Mouse (Mus musculus) splenic B cell, adult 2 months (primary cell): ENCODE measurements at regions not wholly inside any gene's neighbourhood (a gene's known extent, or its start where the extent isn't known, plus 50 kb on each side); places are given as distances from the start of the nearest gene placed in this dataset.

Experiments
- DNase-seq: peaks from one replicate; pipeline ENCODE4 v3.0.0-alpha.2; 2011; ENCODE audit warnings: low read depth, low spot score
- H3K27me3 ChIP-seq: 2 replicates; pipeline ENCODE4 v1.6.1; 2012; ENCODE audit warnings: mild to moderate bottlenecking, low read length, moderate library complexity, mixed read lengths; ENCODE audit not compliant: control insufficient read depth, poor library complexity, insufficient read depth, severe bottlenecking
- H3K36me3 ChIP-seq: 2 replicates; pipeline ENCODE4 v1.6.1; 2012; ENCODE audit warnings: mild to moderate bottlenecking, low read length, moderate library complexity, mixed read lengths; ENCODE audit not compliant: control insufficient read depth, poor library complexity, insufficient read depth, severe bottlenecking

GRCm38 (mm10) chr9:9606322-9606721 lies 367.4 kb upstream of the Arhgap42 start:
- no peaks in the 10 kb centered on the region for H3K36me3 ChIP-seq
- no peak for DNase-seq
- no peaks in the 10 kb centered on the region for H3K27me3 ChIP-seq

GRCm38 (mm10) chr9:9591263-9591662 lies 352.4 kb upstream of the Arhgap42 start:
- H3K27me3 ChIP-seq = no peaks in the 10 kb centered on the region
- H3K36me3 ChIP-seq = no peaks in the 10 kb centered on the region

GRCm38 (mm10) chr9:9583011-9583605 lies 344.2 kb upstream of the Arhgap42 start:
- H3K36me3 ChIP-seq = no peaks in the 10 kb centered on the region
- DNase-seq = no peak
- no peaks in the 10 kb centered on the region for H3K27me3 ChIP-seq

More at GRCm38 (mm10) chr9:9591263-9591662, 352.4 kb upstream of the Arhgap42 start:
- no peak for DNase-seq

- Histone ChIP-seq H3K27me3 (no peaks in the 10 kb centered on the region), H3K36me3 (no peaks in the 10 kb centered on the region)
- no peak for DNase-seq
Measured at GRCm38 (mm10) chr9:9582301-9583010, 343.6 kb upstream of the Arhgap42 start.

GRCm38 (mm10) chr9:9568040-9568649 lies 329.2 kb upstream of the Arhgap42 start:
- no peak for DNase-seq
- no peaks in the 10 kb centered on the region for H3K36me3 ChIP-seq

GRCm38 (mm10) chr9:9564551-9564950 lies 325.6 kb upstream of the Arhgap42 start:
- DNase-seq = no peak

More at GRCm38 (mm10) chr9:9568040-9568649, 329.2 kb upstream of the Arhgap42 start:
- H3K27me3 ChIP-seq = no peaks in the 10 kb centered on the region

GRCm38 (mm10) chr9:9548657-9549056 lies 309.8 kb upstream of the Arhgap42 start:
- DNase-seq = no peak
- no peaks in the 10 kb centered on the region for H3K27me3 ChIP-seq
- H3K36me3 ChIP-seq = no peaks in the 10 kb centered on the region

More at GRCm38 (mm10) chr9:9564551-9564950, 325.6 kb upstream of the Arhgap42 start:
- H3K27me3 ChIP-seq = no peaks in the 10 kb centered on the region
- H3K36me3 ChIP-seq = no peaks in the 10 kb centered on the region

- Histone ChIP-seq H3K36me3 (no peaks in the 10 kb centered on the region), H3K27me3 (no peaks in the 10 kb centered on the region)
- no peak for DNase-seq
Measured at GRCm38 (mm10) chr9:9547570-9547969, 308.7 kb upstream of the Arhgap42 start.

- DNase-seq = no peak
- Histone ChIP-seq H3K27me3 (no peaks in the 10 kb centered on the region), H3K36me3 (no peaks in the 10 kb centered on the region)
Measured at GRCm38 (mm10) chr9:9547121-9547520, 308.2 kb upstream of the Arhgap42 start.

- Histone ChIP-seq H3K36me3 (no peaks in the 10 kb centered on the region), H3K27me3 (no peaks in the 10 kb centered on the region)
- DNase-seq = no peak
Measured at GRCm38 (mm10) chr9:9500345-9500744, 261.4 kb upstream of the Arhgap42 start.

- Histone ChIP-seq H3K27me3 (no peaks in the 10 kb centered on the region), H3K36me3 (no peaks in the 10 kb centered on the region)
- DNase-seq = no peak
Measured at GRCm38 (mm10) chr9:9493594-9494182, 254.8 kb upstream of the Arhgap42 start.

- no peak for DNase-seq
- Histone ChIP-seq H3K36me3 (no peaks in the 10 kb centered on the region), H3K27me3 (no peaks in the 10 kb centered on the region)
Measured at GRCm38 (mm10) chr9:9477145-9477544, 238.2 kb upstream of the Arhgap42 start.

GRCm38 (mm10) chr9:9475009-9475744 lies 236.3 kb upstream of the Arhgap42 start:
- no peaks in the 10 kb centered on the region for H3K27me3 ChIP-seq
- no peak for DNase-seq
- no peaks in the 10 kb centered on the region for H3K36me3 ChIP-seq

- no peak for DNase-seq
- Histone ChIP-seq H3K27me3 (no peaks in the 10 kb centered on the region), H3K36me3 (no peaks in the 10 kb centered on the region)
Measured at GRCm38 (mm10) chr9:9444213-9444612, 205.3 kb upstream of the Arhgap42 start.
